Mouse (Mus musculus): ENCODE data around the gene Pdhx.

- TF ChIP-seq POLR2A (IDR thresholded peaks at IDR 0.05; ENCODE audit: low read depth, low read length) (no peak), CTCF (IDR thresholded peaks at IDR 0.05; ENCODE audit: borderline replicate concordance, insufficient read depth, low read length) (no peak)
These were observed 50.6 kb downstream of the Pdhx start for GRCm38 (mm10) chr2:103022728-103023127.
